Mouse (Mus musculus) erythroid progenitor cell, adult 5-6 weeks (primary cell): ENCODE measurements around the gene Adamts18. TPM values are rescaled to one million over a fixed set of nuclear protein-coding genes. Genes with fewer than 3 reads are reported as not detected.
"Not testable (repeated sequence)": the region's sequence is repeated elsewhere in the genome, so short reads cannot be mapped to it uniquely, and the experiment has no call there.

Experiments
- ATAC-seq: replicated peaks from 2 replicates; pipeline ENCODE4 v1.8.0; 2016; ENCODE audit warnings: moderate number of reproducible peaks, mild to moderate bottlenecking, moderate TSS enrichment, inconsistent platforms; ENCODE audit not compliant: poor library complexity, low FRiP score, severe bottlenecking
- total RNA-seq, 2 experiments: library from RNA; stranded (forward) in 1 of 2; stranded (reverse) in 1 of 2; fragments of 150-400 nt in 1 of 2; fragments of 186-747, 209-891 nt in 1 of 2; gene quantifications; 2 replicates each; pipeline versions ENCODE4 v1.2.3 to v1.2.4; 2015 to 2017; ENCODE audit warnings: low replicate concordance in 2 of 2

The Adamts18 gene
- total RNA-seq, 2 experiments from 2014 or later: not detected

DNA sequence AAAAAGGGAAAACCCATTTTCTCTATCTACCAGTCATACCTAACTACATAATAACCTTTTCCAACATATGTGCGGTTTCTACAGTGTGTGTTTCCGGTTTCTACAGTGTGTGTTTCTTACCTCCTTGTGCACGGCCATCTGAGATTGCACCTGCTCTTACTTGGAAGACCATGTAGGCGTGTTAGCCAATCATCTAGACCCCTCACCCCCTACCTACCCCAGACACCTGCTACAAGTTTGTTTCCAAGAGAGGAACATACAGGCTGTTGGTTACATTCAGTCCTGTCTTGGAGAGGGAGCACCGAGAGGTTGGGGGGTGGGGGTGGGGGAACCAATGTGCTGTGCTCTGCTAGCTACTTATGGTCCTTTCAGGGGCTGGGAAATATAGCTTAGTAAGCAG is 1.9 kb downstream of the Adamts18 start:
- ATAC-seq: no peak

DNA sequence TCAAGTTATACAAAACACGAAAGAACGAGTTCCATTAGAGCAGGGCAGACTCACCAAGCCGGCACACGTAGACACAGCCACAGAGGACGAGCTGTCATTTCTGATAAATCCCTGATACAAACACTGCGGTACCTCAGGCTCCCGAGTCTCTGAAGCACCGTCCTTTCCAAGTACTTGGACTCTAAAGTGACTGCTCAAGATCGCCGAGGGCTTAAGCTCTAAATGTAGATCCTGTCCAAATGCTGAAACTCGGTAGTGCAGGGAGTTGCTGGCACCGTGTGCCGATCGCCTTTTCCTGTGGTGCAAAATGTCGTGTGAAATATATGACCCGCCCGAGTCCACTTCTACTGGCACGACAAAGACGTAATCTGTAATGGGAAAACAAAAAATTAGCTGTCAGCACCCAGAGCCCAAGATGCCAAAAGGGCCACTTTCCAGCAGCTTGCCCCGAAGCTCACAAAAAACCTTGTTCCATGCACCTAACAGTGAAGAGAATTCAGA is 3.7 kb downstream of the Adamts18 start:
- ATAC-seq: no peak

DNA sequence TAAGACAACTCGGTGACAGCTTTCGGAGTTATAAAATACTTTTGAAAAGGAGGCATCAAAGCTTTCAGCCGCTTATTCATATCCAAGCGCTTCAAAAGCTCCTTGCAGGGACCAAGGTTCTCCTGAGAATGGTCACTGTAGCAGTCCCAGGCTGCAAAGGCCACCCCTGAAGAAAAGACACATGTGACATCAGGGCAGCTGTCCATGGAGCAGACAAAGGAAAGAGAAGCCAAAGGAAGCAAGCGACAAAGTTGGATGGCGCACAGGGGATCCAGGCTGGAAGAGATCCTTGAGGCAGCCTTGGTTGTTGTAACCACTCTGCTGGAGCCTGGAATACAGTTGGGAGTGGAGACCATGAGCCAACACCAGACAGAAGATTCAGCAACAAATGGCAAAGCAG is 10.3 kb downstream of the Adamts18 start:
- ATAC-seq: no peak

DNA sequence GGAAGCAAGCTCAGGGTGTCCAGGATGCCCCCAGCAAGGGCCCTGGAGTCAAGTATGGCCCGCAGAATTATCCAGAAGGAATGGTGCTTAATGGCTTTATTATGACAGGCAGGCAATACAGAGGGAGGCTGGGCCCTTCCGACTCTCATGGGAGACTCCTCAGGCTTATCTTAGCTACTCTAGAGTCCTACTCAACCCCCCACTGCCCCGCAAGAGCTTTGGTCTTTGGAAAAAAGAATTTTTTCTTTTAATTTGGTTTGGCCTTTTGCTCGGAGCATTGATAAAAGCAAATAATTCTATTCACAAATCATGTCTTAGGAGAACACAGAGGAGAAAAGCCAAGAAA is 11.0 kb downstream of the Adamts18 start:
- no peak for ATAC-seq

DNA sequence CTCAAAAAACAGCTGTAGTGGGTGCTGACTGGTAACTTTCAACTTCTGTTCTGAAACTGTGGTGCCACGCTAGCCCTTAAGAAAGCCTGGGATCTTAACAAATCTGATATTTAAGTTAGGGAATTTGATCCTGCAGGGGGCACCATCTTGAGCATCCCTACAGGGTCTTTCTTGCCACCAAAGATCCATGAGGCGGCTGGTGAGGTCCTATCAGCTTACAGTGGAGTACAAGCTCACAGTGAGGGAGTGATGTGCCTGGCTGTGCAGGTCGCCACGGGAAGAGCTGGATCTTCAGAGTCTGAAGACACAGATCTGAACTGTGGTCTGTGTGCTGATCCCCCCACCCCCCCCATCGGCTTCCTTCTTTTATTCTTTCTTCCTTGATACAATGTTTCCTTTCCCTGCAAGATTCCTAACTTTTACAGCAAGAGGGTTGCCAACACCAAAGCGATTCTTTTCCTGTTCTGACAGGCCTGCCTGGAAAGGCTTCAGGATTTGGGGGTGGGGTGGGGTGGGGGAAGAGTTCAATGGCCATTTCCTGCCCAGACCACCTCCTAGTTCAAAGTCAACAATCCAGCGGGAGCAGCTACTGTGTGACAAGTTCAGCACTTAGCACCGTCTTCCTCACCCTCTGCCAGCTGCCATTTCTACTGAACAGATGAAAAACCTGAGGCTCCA is 11.5 kb downstream of the Adamts18 start:
- no peak for ATAC-seq

DNA sequence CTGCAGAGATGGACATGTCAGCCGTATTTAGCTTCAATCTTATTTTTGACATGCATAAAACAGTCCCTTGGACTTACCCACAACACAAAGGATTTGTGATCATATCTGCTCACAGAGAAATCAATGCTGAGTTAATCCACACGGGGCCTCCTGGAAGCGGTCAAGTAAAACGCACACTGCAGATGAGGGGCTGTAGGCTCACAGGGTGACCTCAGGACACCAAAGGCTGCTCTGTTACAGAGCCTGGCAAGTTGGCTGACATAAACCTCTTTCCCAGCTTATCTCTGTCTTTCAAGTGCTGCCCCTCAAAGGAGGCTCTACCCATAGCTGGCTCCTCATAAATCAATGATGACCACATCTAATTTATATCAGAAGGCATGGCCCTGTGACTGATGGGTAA is 14.9 kb downstream of the Adamts18 start:
- ATAC-seq: no peak

DNA sequence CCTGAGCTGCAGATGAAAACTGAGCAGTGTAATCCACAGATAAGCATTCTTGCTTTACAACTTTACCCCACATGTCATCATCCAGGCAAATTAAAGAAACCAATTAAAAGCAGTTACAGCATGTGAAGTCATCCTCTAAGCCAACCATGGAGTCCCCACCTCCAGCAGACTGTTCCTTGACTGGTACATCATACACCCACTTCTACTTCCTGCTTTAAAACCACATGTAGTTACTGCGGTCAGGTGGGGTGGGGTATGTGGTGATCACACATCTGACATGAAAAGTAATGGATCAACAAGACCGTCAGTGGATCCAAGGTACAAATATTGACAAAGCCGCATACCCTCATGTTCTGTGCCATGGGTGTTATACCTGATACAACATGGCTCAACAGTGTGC is 21.3 kb downstream of the Adamts18 start:
- no peak for ATAC-seq

DNA sequence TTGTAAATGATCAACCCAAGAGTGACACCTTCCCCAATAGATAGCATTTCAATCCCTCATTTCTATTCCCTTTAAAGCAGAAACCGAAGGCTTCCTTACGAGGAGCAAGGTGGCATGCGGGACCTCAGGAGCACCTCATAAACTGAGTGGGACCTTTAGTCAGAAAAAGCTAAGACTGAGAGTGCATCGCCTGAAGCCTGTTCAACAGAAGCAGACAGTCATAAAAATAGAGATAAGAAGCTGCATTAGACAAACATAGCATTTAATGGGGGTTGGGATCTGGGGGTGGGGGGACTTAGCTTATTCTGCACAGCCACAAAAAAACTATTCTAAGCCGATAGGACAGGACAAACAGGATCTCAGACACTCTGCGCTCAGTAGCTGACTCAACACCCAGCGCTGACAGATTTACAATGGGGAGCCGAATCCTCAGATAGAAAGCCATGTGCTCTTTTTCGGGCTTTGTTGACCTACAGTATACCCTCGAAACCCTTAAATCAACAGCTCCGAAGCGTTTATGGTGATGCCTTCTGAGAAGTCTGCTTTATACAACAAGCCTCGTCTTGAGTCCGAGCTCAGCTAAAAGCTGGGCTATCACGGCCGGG is 27.5 kb downstream of the Adamts18 start:
- no peak for ATAC-seq

DNA sequence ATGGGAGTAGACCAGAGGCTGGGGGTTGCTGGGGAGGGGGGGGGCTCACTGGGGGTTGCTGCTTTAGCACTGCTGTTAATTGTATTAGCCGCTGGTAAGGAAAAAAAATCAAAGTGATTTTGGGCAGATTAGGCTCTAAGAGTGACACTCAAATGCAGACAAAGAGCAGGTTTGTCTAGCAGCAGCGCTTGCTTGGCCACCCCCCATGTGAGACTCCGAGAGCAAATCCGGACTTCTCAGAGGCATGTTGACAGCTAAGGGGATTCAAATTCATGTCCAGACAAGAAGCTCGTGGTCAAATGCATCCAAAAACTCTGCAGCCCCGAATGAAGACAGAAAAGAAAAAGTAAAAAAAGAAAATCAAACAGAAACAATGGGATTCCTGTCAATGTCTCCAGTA is 34.6 kb downstream of the Adamts18 start:
- no peak for ATAC-seq

DNA sequence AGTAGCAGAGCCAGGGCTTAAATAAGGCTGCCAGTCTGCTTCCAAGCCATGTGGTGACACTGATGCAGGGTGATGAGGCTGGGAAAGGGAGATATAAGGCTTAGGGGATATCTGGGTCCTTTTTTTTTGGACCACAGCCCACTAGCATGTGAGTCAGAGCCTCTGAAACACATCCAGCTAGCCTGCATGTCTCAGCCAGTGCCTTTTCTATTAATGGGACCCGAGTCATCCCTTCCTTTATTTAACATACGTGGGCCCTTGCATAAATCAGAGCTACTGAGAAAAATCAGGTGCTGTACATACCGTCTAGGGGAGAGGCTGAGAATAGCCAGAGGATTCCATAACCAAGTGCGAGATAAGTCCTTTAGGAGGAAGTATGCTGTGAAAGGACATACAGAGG is 37.0 kb downstream of the Adamts18 start:
- ATAC-seq: no peak

DNA sequence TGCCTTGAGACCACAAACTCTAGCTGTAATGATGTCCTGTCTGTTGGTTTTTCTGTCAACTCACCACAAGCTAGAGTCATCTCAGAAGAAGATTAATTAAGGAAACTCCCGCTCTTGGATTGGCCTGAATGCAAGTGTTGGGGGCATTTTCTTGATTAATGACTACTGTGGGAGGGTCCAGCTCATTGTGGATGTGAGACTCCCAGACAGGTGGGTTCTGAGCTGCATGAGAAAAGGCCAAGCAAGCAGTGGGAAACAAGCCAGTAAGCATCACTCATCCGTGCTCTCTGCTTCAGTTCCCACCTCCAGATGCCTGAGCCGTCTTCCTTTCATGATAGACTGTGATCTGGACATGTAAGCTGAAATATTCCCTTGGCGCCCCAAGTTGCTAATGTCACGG is 38.6 kb downstream of the Adamts18 start:
- no peak for ATAC-seq

DNA sequence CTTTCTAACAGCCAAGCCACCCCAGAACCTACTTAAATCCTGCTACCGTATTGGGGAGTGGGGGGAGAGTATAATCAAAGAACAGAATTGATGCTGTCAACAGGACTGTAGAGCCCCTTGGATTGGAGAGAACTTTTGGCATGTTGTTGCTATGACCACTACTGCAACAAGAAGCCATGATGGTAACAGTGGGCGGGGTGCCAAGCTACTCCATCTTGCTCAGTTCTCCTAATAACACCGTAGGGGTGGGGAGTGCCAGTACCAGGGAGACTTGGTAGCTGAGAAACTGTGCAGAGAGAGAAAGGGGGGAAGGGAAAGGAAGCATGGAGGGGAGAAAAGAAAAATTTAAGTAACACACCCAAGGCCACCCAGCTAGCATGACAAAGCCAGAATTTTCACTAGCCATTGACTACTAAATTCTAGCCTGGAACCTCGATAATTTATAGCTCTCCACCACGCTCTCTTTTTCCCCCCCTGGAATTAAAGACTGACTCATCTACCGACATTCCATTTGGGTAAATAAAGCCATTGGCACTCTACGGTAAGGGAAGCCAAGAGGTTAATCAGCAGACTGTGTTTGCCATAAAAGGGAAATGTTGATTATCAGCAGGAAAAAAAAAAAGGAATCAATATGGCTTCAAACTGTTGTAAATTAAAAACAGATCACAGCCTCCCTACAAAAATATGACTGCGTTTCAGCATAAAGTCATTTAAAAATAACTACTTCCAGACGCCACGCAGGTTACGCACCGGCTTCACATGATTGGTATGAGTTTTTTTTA is 44.5 kb downstream of the Adamts18 start:
- ATAC-seq: no peak

DNA sequence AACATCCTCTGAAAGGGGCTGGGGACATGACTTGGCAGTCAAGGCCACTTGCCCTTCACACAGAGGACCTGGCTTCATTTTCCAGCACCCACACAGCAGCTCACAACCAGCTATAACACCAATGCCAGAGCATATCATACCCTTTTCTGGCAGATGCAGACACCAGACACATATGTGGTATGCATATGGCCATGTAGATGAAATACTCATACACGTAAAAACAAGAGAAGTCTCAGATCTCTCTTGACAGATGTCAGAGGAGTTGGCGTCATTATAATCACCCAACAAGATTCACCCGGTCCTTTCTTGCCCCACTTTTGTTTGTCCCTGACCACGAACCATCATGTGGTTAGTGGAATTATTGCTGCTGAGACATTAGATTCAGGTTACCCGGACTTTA is 47.0 kb downstream of the Adamts18 start:
- no peak for ATAC-seq

DNA sequence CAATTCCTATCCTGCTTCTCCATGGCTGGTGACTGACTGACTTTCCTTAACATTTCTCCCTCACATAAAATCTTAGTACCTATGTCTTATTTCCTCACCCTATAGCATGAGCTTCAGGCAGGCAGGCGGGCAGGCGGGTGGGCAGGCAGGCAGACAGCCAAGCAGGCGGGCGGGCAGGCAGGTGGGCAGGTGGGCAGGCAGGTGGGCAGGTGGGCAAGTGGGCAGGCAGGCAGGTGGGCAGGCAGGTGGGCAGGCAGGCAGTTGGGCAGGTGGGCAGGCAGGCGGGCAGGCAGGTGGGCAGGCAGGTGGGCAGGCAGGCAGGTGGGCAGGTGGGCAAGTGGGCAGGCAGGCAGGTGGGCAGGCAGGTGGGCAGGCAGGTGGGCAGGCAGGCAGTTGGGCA is 48.0 kb downstream of the Adamts18 start:
- ATAC-seq: not testable (repeated sequence)

DNA sequence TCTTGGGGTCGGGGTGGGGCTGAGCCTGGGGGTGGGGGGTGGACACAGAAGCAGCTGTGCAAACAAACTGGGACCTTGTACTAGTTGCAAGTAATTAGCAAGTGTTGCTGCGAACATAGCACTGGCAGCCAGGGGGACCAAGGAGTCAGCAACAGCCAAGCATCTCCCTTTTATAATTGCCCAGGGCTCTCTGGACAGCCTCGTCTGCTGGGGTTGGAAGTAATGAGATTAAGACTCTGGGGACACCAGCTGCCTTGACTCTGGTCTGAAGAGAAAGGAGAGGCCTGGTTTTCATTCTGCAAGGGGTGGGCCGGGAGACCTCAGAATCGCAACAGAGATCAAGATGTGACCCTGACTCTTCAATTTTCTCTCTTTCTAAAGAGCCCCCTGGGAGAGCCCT is 49.0 kb downstream of the Adamts18 start:
- no peak for ATAC-seq

DNA sequence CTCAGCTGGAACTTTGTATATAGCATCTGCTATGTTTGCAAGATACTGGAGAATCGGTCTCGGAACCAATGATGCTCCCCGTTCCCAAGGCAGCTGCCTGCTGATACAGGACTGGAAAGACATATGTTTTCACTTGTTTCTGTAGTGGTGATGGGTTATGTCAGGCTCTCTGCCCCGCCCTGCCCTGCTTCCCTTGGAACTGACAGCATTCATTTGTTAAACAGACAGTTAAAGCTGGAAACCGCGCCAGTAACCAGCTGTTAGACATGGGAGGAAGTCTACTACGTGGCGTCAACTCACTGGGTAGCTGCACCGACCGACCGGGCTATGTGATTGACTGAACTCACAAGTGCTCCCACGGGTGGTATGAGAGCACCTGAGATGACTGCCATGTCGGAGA is 56.7 kb downstream of the Adamts18 start:
- no peak for ATAC-seq

DNA sequence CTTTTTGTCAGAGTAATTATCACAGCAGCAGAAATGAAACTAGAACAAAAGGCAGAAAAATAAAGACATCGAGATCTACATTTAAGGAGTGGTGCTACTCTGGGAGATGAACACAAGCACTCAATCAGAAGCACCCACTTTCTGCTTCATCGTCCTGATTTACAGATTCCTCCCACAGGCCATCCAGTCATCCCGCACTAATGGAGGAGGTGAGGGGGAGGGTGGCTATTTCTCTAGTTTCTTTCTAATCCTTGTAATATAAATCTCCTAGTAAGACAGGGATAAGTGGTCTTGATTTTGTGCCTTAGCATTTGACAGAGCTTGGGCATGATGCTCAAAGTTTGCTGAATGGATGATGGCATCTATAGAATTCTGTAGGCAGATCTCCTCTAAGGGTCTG is 57.5 kb downstream of the Adamts18 start:
- no peak for ATAC-seq

DNA sequence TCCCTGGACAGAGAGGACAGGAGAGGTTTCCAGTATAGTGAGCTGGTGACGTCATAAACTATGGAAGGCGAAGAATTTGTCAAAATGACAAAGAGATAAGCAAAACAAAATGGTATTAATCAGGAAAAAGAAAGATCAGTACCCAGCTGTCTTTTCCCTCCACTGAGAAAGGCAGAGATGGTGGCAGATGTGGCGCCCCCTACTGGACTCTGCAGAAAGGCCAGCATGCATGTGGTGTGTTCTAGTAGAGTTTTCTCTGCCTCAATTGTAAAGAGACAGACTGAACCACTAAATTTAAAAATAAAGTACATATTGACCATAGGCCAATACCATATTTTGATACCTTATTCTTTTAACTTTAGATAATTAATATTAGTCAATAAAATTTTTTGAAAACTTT is 64.8 kb downstream of the Adamts18 start:
- ATAC-seq: no peak

DNA sequence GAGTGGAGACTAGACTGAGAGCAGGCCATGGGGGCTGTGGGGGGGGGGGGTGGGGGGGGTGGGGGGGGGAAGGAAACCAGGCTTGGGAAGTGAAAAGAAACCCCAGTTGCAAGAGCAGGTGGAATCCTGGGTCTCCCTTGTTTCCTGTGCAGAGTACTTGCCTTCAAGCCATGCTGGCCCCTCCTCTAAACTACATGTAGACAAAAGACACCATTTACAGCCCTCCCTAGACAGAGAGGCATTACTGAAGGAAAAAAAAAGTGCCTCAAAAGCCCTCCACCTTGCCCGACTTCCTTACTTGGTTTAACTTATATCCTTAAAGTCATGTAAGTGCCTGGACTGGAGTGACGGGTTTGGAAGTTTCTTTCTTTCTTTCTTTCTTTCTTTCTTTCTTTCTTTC is 67.0 kb downstream of the Adamts18 start:
- ATAC-seq: no peak

DNA sequence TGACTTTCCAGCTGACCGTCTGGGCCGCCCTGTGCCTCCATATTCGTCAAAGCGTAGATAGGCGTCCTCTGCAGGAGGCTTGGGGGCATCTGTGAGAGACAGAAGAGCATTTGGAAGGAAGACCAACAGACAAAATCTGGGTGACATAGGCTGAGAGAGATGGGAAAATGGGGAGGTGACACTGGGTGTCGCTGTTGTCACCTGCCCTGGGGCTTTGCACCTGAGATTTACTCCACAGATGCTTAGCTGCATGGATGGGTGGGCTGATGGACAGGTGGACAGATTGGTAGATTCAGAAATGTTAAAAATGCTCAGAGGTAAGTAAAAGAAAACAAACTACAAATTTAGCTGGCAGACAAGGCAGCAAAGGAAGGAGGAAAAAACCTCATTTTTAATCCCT is 73.2 kb downstream of the Adamts18 start:
- no peak for ATAC-seq

DNA sequence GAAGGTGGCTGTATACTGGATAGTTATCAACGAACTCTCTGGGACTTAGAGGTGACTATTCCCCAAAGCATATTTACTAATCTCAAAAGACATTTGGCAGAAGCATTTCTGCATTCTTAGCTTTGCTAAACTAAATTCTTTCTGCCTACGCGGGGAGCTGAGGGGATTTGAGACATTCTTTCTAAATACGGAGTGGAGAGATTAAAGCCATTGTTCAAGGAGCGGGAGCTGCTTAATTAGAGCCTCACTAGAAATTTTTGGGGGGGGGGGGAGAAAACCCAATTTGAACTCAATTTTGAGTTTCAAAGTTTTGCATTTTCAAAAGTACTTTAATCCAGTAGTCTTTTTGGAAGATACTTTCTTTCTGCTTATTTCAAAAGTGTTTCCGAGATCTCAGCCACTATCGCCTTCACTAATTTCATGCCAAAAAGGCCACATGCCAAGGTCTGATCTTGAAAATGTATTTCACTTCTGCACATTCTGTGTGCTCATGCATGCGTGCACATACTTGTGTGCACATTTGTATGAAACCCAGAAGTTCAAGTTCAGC is 79.6 kb downstream of the Adamts18 start:
- no peak for ATAC-seq
